Mouse (Mus musculus): ENCODE results near the gene Tob2. TPM values are rescaled to one million over a fixed set of nuclear protein-coding genes. Genes with fewer than 3 reads are reported as not detected.
A peak's percentile ranks its signal among the peaks of the same experiment; 100 is the strongest.

Gene Tob2
- polyA plus RNA-seq, 1 experiment from 2014 or later: 11.1 TPM

DNA sequence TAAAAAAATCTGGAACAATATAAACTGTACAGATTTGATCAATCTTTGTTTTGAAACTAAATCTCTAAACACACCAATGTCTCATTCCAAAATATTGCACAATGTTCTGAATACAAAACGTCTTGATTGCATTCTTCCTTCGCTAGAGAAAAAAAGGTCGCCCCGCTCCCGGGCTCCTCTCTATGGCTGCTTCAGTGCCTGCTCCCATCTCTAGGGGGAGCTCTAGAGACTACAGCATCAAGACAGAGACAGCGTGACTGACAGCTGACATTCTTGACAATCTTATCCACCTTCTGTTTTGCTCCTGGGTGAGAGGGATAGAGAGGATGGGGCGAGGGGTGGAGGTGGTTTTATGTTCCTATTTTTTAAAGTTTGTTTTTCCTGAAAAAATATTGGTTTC lies 10.3 kb downstream of the Tob2 start:
- Histone ChIP-seq H3K4me2 (no peak overlapping the region), H3K4me3 (replicated peaks) (no peak overlapping the region), H3K27me3 (no peaks in the 10 kb centered on the region), H3K36me3 (replicated peaks) (peaks cover 49% of the 10 kb centered on the region), H3K4me1 (replicated peaks) (peaks cover 11% of the 10 kb centered on the region), H3K27ac (replicated peaks) (no peak overlapping the region), H3K9ac (no peak overlapping the region), H3K9me3 (replicated peaks) (no peaks in the 10 kb centered on the region)
- ATAC-seq (ENCODE audit: insufficient read depth): no peak
- WGBS (ENCODE audit: insufficient replicate concordance): 27% methylated on average over 7 of the region's 7 CpGs

DNA sequence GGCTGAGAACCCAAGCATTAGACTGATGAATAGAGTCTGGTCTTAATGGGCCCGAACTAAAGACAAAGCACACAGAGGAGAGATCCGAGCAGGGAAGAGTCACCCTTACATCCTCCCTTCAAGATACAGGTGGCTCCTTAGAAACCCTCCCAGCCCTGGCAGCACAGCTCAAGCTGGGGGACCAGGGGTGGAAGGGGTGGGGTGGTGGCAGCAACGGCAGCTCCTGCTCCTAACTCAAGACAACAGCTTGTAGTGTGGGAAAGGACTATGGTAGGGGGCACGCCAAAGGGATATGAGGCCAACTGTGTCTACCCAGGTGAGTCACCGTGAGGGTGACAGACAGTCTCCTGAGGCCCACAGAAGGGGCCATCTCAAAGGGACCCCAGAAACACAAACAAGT lies 10.7 kb downstream of the Tob2 start:
- no peak for ATAC-seq (ENCODE audit: insufficient read depth)
- no peak overlapping the region for H3K4me2 ChIP-seq
- H3K36me3 ChIP-seq (replicated peaks): peaks cover 46% of the 10 kb centered on the region
- no peak overlapping the region for H3K9ac ChIP-seq
- 82% methylated on average over 5 of the region's 5 CpGs for WGBS (ENCODE audit: insufficient replicate concordance)
- H3K27ac ChIP-seq (replicated peaks): no peak overlapping the region
- H3K27me3 ChIP-seq: no peaks in the 10 kb centered on the region
- no peak overlapping the region for H3K4me3 ChIP-seq (replicated peaks)
- no peaks in the 10 kb centered on the region for H3K9me3 ChIP-seq (replicated peaks)
- peaks cover 11% of the 10 kb centered on the region for H3K4me1 ChIP-seq (replicated peaks)

DNA sequence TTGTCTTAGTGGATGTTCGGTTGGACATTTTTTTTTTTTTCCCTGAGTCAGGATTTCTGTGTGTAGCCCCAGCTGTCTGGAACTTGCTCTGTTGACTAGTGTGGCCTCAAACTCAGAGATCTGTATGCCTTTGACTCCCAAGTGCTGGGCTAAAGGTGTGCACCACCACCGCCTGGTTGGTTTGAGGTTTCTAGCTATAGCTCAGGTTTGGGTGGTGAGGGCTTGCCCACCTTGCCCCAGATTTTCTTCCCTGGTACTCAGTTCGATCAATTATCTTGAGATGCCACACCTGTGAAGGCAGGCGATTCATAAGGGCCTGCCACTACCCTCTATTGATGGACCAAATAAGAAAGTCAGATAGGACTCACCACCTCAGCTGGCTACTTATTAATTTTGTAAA lies 11.4 kb downstream of the Tob2 start:
- no peak for ATAC-seq (ENCODE audit: insufficient read depth)
- Histone ChIP-seq H3K9me3 (replicated peaks) (no peaks in the 10 kb centered on the region), H3K27me3 (no peaks in the 10 kb centered on the region), H3K4me2 (no peak overlapping the region), H3K9ac (no peak overlapping the region), H3K36me3 (replicated peaks) (peaks cover 41% of the 10 kb centered on the region), H3K4me1 (replicated peaks) (peaks cover 11% of the 10 kb centered on the region), H3K27ac (replicated peaks) (no peak overlapping the region), H3K4me3 (replicated peaks) (no peak overlapping the region)
- WGBS (ENCODE audit: insufficient replicate concordance): 76% methylated on average over 4 of the region's 4 CpGs

DNA sequence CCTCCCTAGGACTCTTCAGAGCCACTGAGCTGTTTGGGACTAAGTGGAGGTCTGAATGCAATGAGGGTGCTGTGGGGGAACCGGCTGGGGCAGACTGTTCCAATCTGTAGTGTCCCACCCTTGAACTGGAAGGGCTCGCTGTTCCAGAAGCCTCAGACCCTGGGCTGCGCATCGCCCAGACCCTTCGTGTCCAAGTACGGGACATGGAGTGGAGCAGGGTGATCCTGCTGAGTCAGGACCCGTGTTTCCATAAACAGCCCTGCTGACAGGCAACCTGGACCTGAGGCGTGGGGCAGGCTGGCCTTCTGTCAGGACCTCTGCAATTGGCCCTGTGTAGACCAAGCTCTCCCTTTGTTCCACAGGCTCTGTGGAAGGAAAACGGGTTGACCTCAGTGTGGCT lies 11.8 kb downstream of the Tob2 start:
- Histone ChIP-seq H3K27ac (replicated peaks) (no peak overlapping the region), H3K9me3 (replicated peaks) (no peaks in the 10 kb centered on the region), H3K4me2 (no peak overlapping the region), H3K27me3 (no peaks in the 10 kb centered on the region), H3K4me1 (replicated peaks) (peaks cover 11% of the 10 kb centered on the region), H3K9ac (no peak overlapping the region), H3K4me3 (replicated peaks) (no peak overlapping the region), H3K36me3 (replicated peaks) (peaks cover 38% of the 10 kb centered on the region)
- ATAC-seq (ENCODE audit: insufficient read depth): no peak
- 73% methylated on average over 9 of the region's 9 CpGs for WGBS (ENCODE audit: insufficient replicate concordance)

DNA sequence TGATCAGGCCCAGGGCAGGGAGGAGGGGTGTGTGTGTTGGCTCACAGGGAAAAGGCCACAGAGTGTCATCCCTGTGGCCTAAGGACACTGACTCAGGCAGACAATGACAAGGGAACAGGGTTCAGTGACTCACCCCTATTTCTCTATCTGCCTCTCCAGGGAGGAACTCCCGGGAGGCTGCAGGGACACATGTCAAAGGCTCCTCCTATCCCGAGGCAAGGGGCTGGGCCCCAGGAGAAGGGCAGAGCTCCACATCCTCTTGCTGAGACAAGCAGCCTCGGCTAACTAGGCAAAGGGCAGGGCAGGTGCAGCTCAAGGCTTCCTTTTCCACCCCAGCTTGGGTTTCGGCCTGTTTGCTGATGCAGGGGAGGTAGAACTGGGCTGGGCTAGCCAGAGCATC lies 12.9 kb downstream of the Tob2 start:
- peaks cover 27% of the 10 kb centered on the region for H3K36me3 ChIP-seq (replicated peaks)
- peak overlapping the region; percentile 29 for H3K27ac ChIP-seq (replicated peaks)
- H3K4me3 ChIP-seq (replicated peaks): no peak overlapping the region
- peaks cover 11% of the 10 kb centered on the region for H3K4me1 ChIP-seq (replicated peaks)
- peak; percentile 35; the same call in 1 of the 2 replicates for ATAC-seq (ENCODE audit: insufficient read depth)
- no peak overlapping the region for H3K4me2 ChIP-seq
- H3K27me3 ChIP-seq: no peaks in the 10 kb centered on the region
- 31% methylated on average over 4 of the region's 4 CpGs for WGBS (ENCODE audit: insufficient replicate concordance)
- H3K9me3 ChIP-seq (replicated peaks): no peaks in the 10 kb centered on the region
- H3K9ac ChIP-seq: no peak overlapping the region

DNA sequence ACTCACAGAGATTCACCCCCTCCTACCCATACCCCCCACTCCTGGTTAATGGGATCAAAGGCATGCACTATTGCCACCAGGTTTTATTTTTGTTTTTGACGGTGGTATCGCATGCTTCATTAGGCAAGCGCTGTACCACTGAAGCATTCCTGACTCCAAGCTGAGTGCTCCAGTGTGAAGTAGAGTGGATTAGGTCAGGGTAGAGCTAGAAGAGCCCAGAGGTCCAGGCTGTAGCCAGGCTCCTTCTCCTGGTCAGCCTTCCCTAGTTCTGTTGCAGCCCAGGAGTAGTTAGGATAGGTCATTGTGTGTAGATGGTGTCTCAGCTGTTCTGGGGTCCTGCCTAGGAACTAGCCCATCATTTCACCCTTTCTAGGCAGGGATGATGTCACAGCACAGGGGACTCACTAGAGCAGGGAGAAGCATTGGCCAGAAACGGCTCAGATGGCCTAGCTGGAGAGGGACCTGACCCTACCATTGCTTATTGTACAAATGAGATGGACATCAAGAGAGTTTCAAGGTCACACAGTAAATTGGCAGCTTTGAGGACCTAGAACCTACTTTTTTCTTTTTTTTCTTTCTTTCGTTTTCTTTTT lies 13.5 kb downstream of the Tob2 start:
- no peak for ATAC-seq (ENCODE audit: insufficient read depth)
- no peak overlapping the region for H3K27ac ChIP-seq (replicated peaks)
- no peak overlapping the region for H3K9ac ChIP-seq
- no peak overlapping the region for H3K4me2 ChIP-seq
- no peaks in the 10 kb centered on the region for H3K27me3 ChIP-seq
- no peaks in the 10 kb centered on the region for H3K9me3 ChIP-seq (replicated peaks)
- H3K36me3 ChIP-seq (replicated peaks): peaks cover 21% of the 10 kb centered on the region
- no peak overlapping the region for H3K4me3 ChIP-seq (replicated peaks)
- 72% methylated on average over 5 of the region's 5 CpGs for WGBS (ENCODE audit: insufficient replicate concordance)
- peaks cover 14% of the 10 kb centered on the region for H3K4me1 ChIP-seq (replicated peaks)

DNA sequence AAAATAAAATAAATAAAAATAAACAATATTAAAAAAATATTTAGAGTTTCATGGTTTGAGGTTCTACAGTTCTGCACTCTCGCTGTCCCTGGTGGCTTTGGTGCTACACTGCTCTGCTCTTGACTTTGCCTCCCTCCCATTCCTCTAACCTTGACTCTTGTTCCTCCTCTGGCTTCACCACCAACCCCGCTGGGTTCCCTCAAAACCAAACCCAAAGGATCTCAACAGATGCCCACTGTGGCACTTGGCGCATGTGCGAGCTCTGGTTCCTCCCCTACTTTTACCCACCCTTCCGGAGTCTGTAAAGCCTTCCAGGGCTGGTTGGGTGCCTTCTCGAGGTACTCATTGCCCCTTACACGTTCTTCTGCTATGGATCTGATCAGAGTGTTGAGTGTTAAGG lies 16.3 kb downstream of the Tob2 start:
- Histone ChIP-seq H3K27ac (replicated peaks) (no peak overlapping the region), H3K4me3 (replicated peaks) (no peak overlapping the region), H3K9me3 (replicated peaks) (no peaks in the 10 kb centered on the region), H3K27me3 (peaks cover 3% of the 10 kb centered on the region; the same call in 1 of the 2 replicates), H3K9ac (no peak overlapping the region), H3K36me3 (replicated peaks) (0 out of 2 replicates have a peak, but pooled peaks cover under 1% of the 10 kb centered on the region), H3K4me1 (replicated peaks) (peaks cover 24% of the 10 kb centered on the region), H3K4me2 (no peak overlapping the region)
- WGBS (ENCODE audit: insufficient replicate concordance): 66% methylated on average over 7 of the region's 7 CpGs
- ATAC-seq (ENCODE audit: insufficient read depth): no peak

DNA sequence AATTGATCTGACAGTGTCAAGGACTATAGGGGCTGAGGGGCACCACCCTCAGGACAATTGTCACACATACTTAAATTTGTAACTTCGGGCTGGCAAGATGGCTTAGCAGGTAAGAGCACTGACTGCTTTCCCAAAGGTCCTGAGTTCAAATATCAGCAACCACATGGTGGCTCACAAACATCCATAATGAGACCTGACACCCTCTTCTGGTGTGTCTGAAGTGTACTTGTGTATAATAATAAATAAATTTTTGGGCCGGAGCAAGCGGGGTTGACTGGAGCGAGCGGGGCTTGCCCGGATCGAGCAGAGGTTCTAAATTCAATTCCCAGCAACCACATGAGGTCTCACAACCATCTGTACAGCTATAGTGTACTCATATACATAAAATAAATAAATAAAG lies 18.3 kb downstream of the Tob2 start:
- Histone ChIP-seq H3K4me1 (replicated peaks) (peaks cover 31% of the 10 kb centered on the region), H3K27me3 (peaks cover 21% of the 10 kb centered on the region), H3K9ac (no peak overlapping the region), H3K9me3 (replicated peaks) (no peaks in the 10 kb centered on the region), H3K27ac (replicated peaks) (peak overlapping the region; percentile 59; the same call in 1 of the 2 replicates), H3K4me3 (replicated peaks) (no peak overlapping the region), H3K36me3 (replicated peaks) (no peaks in the 10 kb centered on the region), H3K4me2 (no peak overlapping the region)
- ATAC-seq (ENCODE audit: insufficient read depth): no peak
- WGBS (ENCODE audit: insufficient replicate concordance): 84% methylated on average over 7 of the region's 7 CpGs

DNA sequence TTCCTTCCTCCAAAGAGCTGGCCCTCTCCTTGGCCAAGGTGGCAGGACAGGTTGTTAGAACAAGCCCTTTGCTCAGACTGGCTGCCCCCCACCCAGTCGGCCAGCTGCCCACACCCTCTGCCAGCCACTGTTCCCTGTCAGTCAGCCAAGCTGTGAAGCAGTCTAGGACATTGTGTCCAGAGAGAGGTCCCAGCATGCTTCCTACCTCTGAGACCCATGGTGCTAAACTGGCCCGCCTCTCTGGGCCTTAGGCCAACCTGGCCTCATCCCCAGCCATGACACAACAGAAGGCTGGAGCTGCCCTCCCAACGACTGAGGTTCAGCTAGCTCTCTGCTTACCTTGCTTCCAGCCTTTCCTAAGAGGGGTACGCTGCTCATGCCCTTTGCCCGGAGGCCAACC lies 19.0 kb downstream of the Tob2 start:
- peaks cover 28% of the 10 kb centered on the region for H3K27me3 ChIP-seq
- H3K4me1 ChIP-seq (replicated peaks): peaks cover 31% of the 10 kb centered on the region
- H3K36me3 ChIP-seq (replicated peaks): no peaks in the 10 kb centered on the region
- no peak overlapping the region for H3K4me2 ChIP-seq
- H3K9ac ChIP-seq: no peak overlapping the region
- WGBS (ENCODE audit: insufficient replicate concordance): 56% methylated on average over 5 of the region's 5 CpGs
- H3K27ac ChIP-seq (replicated peaks): peak overlapping the region; percentile 59
- peak; percentile 71 for ATAC-seq (ENCODE audit: insufficient read depth)
- no peak overlapping the region for H3K4me3 ChIP-seq (replicated peaks)
- no peaks in the 10 kb centered on the region for H3K9me3 ChIP-seq (replicated peaks)

DNA sequence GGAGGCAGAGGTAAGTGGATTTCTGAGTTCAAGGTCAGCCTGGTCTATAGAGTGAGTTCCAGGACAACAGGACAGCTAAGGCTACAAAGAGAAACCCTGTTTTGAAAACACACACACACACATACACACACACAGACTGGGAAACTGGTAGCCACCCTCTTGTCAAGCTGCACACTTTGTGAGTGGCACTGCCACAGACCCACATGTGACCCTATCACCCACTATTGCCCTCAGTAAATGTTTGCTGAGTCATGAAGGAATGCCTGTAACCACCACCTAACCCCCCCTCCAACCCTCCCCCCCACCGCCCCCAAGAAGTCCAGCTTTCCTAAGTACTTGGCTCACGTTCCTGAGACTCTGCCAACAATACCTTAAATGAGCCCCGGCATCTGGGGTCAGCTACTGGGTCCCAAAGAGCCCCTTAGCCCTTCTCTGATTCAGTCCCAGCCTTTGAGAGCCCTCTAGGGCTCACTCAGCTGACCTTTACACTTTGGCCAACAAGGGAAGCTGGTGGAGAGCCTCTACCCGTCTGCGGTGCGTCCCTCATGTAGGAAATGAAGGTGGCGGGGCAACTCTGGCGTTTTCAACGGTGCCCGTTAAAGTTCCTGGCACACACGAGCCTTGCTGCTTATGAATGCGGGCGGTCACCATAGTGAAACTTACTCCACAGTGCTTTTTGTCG lies 19.9 kb downstream of the Tob2 start:
- Histone ChIP-seq H3K4me2 (no peak overlapping the region), H3K4me1 (replicated peaks) (peaks cover 31% of the 10 kb centered on the region), H3K36me3 (replicated peaks) (no peaks in the 10 kb centered on the region), H3K27ac (replicated peaks) (no peak overlapping the region), H3K27me3 (peaks cover 35% of the 10 kb centered on the region), H3K4me3 (replicated peaks) (no peak overlapping the region), H3K9me3 (replicated peaks) (no peaks in the 10 kb centered on the region), H3K9ac (no peak overlapping the region)
- 66% methylated on average over 14 of the region's 14 CpGs for WGBS (ENCODE audit: insufficient replicate concordance)
- no peak for ATAC-seq (ENCODE audit: insufficient read depth)

DNA sequence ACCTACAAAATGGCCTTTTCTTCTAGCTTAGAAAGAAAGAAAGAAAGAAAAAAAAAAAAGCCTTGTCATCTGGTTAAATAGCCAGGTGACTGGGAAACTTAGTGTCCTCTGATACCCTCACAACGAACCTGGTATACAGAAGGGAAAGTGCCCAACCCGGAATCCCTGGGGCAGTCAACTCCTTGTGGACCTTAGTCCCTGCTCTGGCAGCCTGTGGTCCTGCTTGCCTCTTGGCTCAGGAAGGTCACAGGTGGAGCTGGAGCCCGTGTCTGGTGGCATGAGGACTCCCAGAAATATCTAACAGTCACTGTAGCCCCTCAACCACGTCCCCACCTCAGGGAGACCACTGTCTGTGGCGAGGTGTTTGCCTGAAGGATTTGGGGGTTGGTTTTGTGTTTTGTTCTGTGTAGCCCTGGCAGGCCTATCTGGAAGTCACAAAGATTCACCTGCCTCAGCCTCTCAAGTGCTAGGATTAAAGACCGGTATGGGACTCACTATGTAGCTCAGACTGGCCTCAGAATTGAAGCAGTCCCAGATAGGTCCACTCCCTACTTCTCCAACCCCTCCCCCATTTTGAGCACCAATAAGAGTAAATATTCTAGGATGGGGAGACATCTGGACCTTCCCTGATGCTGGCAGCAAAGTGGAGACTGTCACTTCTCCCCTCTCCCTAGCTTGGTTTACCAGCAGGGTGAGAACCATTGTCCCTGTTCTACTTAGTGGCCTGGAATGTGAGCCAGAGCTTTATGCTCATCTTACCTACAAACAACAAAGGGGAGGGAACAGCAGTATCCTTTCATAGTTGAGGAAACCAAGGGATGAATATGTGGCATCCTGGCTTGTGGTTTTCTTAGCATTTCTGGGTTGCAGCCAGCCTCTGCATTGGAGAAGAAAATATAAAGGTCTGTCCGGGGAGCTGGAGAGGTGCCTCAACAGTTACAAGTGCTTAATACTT lies 21.4 kb downstream of the Tob2 start:
- peaks cover 35% of the 10 kb centered on the region for H3K27me3 ChIP-seq
- H3K9ac ChIP-seq: no peak overlapping the region
- H3K4me2 ChIP-seq: peak overlapping the region; percentile 52; the same call in 1 of the 2 replicates
- no peaks in the 10 kb centered on the region for H3K9me3 ChIP-seq (replicated peaks)
- H3K36me3 ChIP-seq (replicated peaks): no peaks in the 10 kb centered on the region
- H3K4me1 ChIP-seq (replicated peaks): peaks cover 35% of the 10 kb centered on the region
- no peak for ATAC-seq (ENCODE audit: insufficient read depth)
- no peak overlapping the region for H3K27ac ChIP-seq (replicated peaks)
- WGBS (ENCODE audit: insufficient replicate concordance): 48% methylated on average over 7 of the region's 7 CpGs
- H3K4me3 ChIP-seq (replicated peaks): no peak overlapping the region

Measured in liver, embryonic 15.5 days (tissue).